Mouse (Mus musculus) liver, embryonic 13.5 days (tissue): ENCODE data around the gene Sec14l5. TPM values are rescaled to one million over a fixed set of nuclear protein-coding genes. Genes with fewer than 3 reads are reported as not detected.

Experiments used
- ATAC-seq: fragments of 200-750 bp; cut with Nextera tagmentation; 2 replicates; pipeline ENCODE4 v1.8.0; 2017; ENCODE audit warnings: low read depth, mild to moderate bottlenecking, moderate number of reproducible peaks, moderate library complexity
- DNase-seq: peaks from one replicate; pipeline ENCODE4 v3.0.0; 2022
- H3K27ac ChIP-seq: fragments of 300-500 bp; sonication (generic); 2 replicates; pipeline ENCODE4 v1.5.1; 2015; ENCODE audit warnings: moderate library complexity, mild to moderate bottlenecking, inconsistent platforms
- H3K27me3 ChIP-seq: fragments of 300-500 bp; sonication (generic); 2 replicates; pipeline ENCODE4 v1.6.1; 2015; ENCODE audit warnings: mild to moderate bottlenecking, inconsistent platforms
- H3K36me3 ChIP-seq: fragments of 300-500 bp; sonication (generic); 2 replicates; pipeline ENCODE4 v1.6.1; 2015; ENCODE audit warnings: mild to moderate bottlenecking, inconsistent platforms
- H3K4me1 ChIP-seq: fragments of 300-500 bp; sonication (generic); replicated peaks from 2 replicates; pipeline ENCODE4 v1.6.1; 2015; ENCODE audit warnings: inconsistent platforms
- H3K4me2 ChIP-seq: fragments of 300-500 bp; sonication (generic); 2 replicates; pipeline ENCODE4 v1.6.1; 2015; ENCODE audit warnings: inconsistent platforms, mild to moderate bottlenecking, moderate library complexity
- H3K4me3 ChIP-seq: fragments of 300-500 bp; sonication (generic); replicated peaks from 2 replicates; pipeline ENCODE4 v1.5.1; 2015; ENCODE audit warnings: mild to moderate bottlenecking, inconsistent platforms
- H3K9ac ChIP-seq: fragments of 300-500 bp; sonication (generic); 2 replicates; pipeline ENCODE4 v1.6.1; 2015; ENCODE audit warnings: mild to moderate bottlenecking, inconsistent platforms
- H3K9me3 ChIP-seq: fragments of 300-500 bp; sonication (generic); replicated peaks from 2 replicates; pipeline ENCODE4 v1.6.1; 2016; ENCODE audit warnings: inconsistent platforms
- whole genome bisulfite sequencing: fragments of 180-500 bp; shearing (Covaris S2); methylation state at CpG from one replicate; pipeline ENCODE4 v1.1.7; 2015; ENCODE audit not compliant: insufficient replicate concordance; 5-methylcytosine and 5-hydroxymethylcytosine counted together
- polyA plus RNA-seq: library from polyadenylated mRNA; unstranded; fragments of >200 nt; fragmentation: Nextera tagmentation; extraction: Ambion mirVana; gene quantifications from 2 replicates; pipeline ENCODE4 v1.2.1, GENCODE M21; 2015

The Sec14l5 gene
- polyA plus RNA-seq, 1 experiment from 2014 or later = not detected

DNA sequence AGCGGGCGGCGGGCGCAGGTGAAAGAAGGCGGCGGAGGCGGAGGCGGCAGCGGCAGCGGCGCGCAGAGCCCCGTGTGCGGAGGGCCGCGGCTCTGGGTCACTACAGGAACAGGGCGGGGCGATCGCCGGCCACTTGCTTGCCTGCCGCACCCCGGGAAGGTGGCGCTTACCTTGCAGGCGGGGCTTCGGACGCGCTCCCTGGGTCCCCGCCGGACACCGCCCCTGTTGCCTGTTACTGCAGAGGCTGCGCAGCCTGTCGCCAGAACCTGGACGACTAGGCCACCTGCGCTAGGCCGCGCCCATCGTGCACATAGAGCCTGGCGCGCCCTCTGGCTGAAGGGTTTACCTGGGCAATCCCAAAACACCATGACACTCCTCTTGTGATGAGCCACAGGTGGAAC is 14.5 kb upstream of the Sec14l5 start, which contains the start of gene Ppl:
Gene Ppl, minus strand, starts transcription at position 21 of the 401 bp plus-strand sequence.
- Histone ChIP-seq H3K27me3 (peaks cover 60% of the 10 kb centered on the region), H3K27ac (no peak within 1 kb of the TSS), H3K9me3 (no peaks in the 10 kb centered on the region), H3K36me3 (no peaks in the 10 kb centered on the region), H3K4me1 (peaks cover 9% of the 10 kb centered on the region; the same call in 1 of the 2 replicates), H3K9ac (no peak within 1 kb of the TSS), H3K4me3 (peak within 1 kb of the TSS; percentile 43), H3K4me2 (peak within 1 kb of the TSS; percentile 50)
- DNase-seq (peak; percentile 14), ATAC-seq (peak; percentile 47)
- WGBS = 1% methylated on average over 39 of the region's 39 CpGs

- no peak overlapping the region for H3K4me2 ChIP-seq
- no peak for ATAC-seq
- H3K27me3 ChIP-seq = peaks cover 47% of the 10 kb centered on the region
- no peaks in the 10 kb centered on the region for H3K36me3 ChIP-seq
- no peak overlapping the region for H3K9ac ChIP-seq
- H3K27ac ChIP-seq = no peak overlapping the region
- no peaks in the 10 kb centered on the region for H3K9me3 ChIP-seq
- H3K4me1 ChIP-seq = peaks cover 9% of the 10 kb centered on the region; the same call in 1 of the 2 replicates
- H3K4me3 ChIP-seq = no peak overlapping the region
- DNase-seq = no peak
- 60% methylated on average over 14 of the region's 14 CpGs for WGBS
Measured at GRCm38 (mm10) chr16:5134623-5135330, 12.1 kb upstream of the Sec14l5 start.

DNA sequence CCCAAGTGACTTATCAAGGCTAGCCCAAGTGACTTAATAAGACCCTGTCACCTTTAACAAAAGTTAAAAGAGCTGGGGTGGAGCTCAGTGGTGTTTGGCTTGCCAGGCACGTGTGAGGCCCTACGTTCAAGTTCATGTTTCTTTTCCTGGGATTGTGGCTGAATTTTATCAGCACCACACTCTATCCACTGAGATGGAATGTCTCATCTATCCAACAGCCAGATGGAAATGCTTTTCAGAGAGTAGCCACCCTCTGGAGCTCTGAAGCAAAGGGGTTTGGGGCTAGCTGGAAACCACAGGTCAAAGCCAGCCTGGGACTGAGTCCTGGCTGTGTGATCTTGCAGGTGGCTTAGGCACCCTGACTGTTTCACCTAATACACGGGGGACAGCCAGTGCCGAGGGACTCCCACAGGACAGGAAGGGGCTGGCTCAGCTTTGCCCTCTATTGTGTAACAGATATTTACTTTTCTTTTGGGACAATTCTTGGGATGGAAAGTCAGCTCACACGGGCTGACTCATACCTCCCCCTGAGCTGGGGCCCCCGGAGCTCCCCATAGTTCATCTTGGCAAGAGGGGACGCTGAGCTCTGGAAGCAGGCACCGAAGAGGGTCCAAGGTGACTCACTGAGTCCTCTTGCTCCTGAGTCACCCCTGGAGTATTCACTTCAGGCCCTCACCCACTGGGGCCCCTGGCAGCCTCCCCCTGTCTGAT is 11.2 kb upstream of the Sec14l5 start:
- H3K9me3 ChIP-seq = no peaks in the 10 kb centered on the region
- peaks cover 9% of the 10 kb centered on the region; the same call in 1 of the 2 replicates for H3K4me1 ChIP-seq
- H3K9ac ChIP-seq = no peak overlapping the region
- no peak overlapping the region for H3K4me3 ChIP-seq
- no peak overlapping the region for H3K4me2 ChIP-seq
- ATAC-seq (peak; percentile 27), DNase-seq (no peak)
- no peak overlapping the region for H3K27ac ChIP-seq
- 51% methylated on average over 8 of the region's 8 CpGs for WGBS
- no peaks in the 10 kb centered on the region for H3K36me3 ChIP-seq
- peaks cover 38% of the 10 kb centered on the region for H3K27me3 ChIP-seq

DNA sequence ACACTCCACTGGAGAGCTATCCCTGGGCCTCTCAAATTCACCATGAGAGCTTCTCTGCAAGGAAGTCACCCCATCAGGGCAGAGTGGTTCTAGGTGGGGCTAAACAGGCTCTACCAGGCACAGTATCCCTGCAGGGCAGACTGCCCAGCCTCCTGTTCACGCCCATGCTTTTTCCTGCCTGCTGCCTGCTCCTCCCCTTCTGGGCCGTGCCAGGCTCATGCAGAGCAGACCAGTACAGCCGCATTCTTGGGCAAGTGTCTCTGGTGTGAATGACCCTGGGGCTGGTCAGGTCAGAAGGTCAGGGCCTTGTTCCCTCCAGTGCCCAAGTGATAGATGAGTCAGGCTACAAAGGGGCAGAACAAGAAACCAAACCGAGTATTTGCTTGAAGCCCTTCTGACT is 10.4 kb upstream of the Sec14l5 start:
- Histone ChIP-seq H3K27ac (no peak overlapping the region), H3K36me3 (no peaks in the 10 kb centered on the region), H3K9ac (no peak overlapping the region), H3K4me2 (no peak overlapping the region), H3K4me1 (peaks cover 9% of the 10 kb centered on the region; the same call in 1 of the 2 replicates), H3K27me3 (peaks cover 30% of the 10 kb centered on the region), H3K4me3 (no peak overlapping the region), H3K9me3 (no peaks in the 10 kb centered on the region)
- ATAC-seq = peak; percentile 11; the same call in 1 of the 2 replicates
- 40% methylated on average over 4 of the region's 4 CpGs for WGBS
- DNase-seq = no peak

GRCm38 (mm10) chr16:5137006-5137540 is 9.8 kb upstream of the Sec14l5 start:
- no peak overlapping the region for H3K27ac ChIP-seq
- H3K4me1 ChIP-seq = peaks cover 9% of the 10 kb centered on the region; the same call in 1 of the 2 replicates
- no peak overlapping the region for H3K4me2 ChIP-seq
- H3K4me3 ChIP-seq = no peak overlapping the region
- no peak overlapping the region for H3K9ac ChIP-seq
- peaks cover 24% of the 10 kb centered on the region for H3K27me3 ChIP-seq
- WGBS = 65% methylated on average over 12 of the region's 12 CpGs
- no peaks in the 10 kb centered on the region for H3K36me3 ChIP-seq
- no peak for ATAC-seq
- H3K9me3 ChIP-seq = no peaks in the 10 kb centered on the region
- DNase-seq = no peak

GRCm38 (mm10) chr16:5139741-5140140 is 7.2 kb upstream of the Sec14l5 start:
- no peak overlapping the region for H3K4me2 ChIP-seq
- H3K4me1 ChIP-seq = peaks cover 9% of the 10 kb centered on the region; the same call in 1 of the 2 replicates
- ATAC-seq = no peak
- no peak overlapping the region for H3K27ac ChIP-seq
- no peaks in the 10 kb centered on the region for H3K9me3 ChIP-seq
- H3K9ac ChIP-seq = no peak overlapping the region
- WGBS = 67% methylated on average over 4 of the region's 4 CpGs
- H3K4me3 ChIP-seq = no peak overlapping the region
- H3K27me3 ChIP-seq = peaks cover under 1% of the 10 kb centered on the region; the same call in 1 of the 2 replicates
- DNase-seq = no peak
- no peaks in the 10 kb centered on the region for H3K36me3 ChIP-seq

DNA sequence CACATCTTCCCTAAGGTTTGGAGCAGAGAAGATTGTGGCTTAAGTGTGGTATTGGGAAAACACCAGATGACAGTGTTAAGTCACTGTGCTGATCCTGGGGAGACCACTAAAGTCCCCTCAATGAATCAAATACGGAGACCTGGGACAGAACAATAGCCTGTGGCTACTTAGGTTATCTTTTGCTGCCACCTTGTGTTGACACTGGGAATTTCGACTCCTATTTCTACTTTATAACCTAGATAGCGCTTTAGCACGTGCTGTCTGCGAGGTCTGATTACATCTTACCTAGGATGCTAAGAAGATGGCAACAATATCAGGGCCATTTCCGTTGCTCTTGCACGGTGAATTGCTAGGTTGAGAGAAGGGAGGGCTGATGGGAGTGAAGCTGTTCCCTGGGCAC is 1.3 kb upstream of the Sec14l5 start:
- ATAC-seq (no peak), DNase-seq (peak; percentile 36)
- Histone ChIP-seq H3K9me3 (no peaks in the 10 kb centered on the region), H3K4me1 (peaks cover 17% of the 10 kb centered on the region), H3K4me3 (no peak overlapping the region), H3K27ac (no peak overlapping the region), H3K4me2 (no peak overlapping the region), H3K36me3 (no peaks in the 10 kb centered on the region), H3K27me3 (peaks cover 27% of the 10 kb centered on the region), H3K9ac (no peak overlapping the region)
- 1% methylated on average over 7 of the region's 7 CpGs for WGBS

- no peak overlapping the region for H3K27ac ChIP-seq
- peak overlapping the region; percentile 35 for H3K4me3 ChIP-seq
- WGBS = 2% methylated on average over 26 of the region's 26 CpGs
- ATAC-seq (peak; percentile 89), DNase-seq (peak; percentile 62)
- peak overlapping the region; percentile 62 for H3K4me2 ChIP-seq
- H3K9me3 ChIP-seq = no peaks in the 10 kb centered on the region
- peaks cover 17% of the 10 kb centered on the region for H3K4me1 ChIP-seq
- no peaks in the 10 kb centered on the region for H3K36me3 ChIP-seq
- H3K27me3 ChIP-seq = peaks cover 28% of the 10 kb centered on the region
- H3K9ac ChIP-seq = no peak overlapping the region
Measured at GRCm38 (mm10) chr16:5146367-5147036, 407 bp upstream of the Sec14l5 start.

GRCm38 (mm10) chr16:5150544-5150943 is 3.6 kb downstream of the Sec14l5 start:
- no peak for DNase-seq
- no peak overlapping the region for H3K27ac ChIP-seq
- 66% methylated on average over 10 of the region's 10 CpGs for WGBS
- no peaks in the 10 kb centered on the region for H3K36me3 ChIP-seq
- H3K4me1 ChIP-seq = peaks cover 17% of the 10 kb centered on the region
- no peak overlapping the region for H3K9ac ChIP-seq
- ATAC-seq = no peak
- no peak overlapping the region for H3K4me3 ChIP-seq
- no peaks in the 10 kb centered on the region for H3K9me3 ChIP-seq
- H3K4me2 ChIP-seq = no peak overlapping the region
- peaks cover 28% of the 10 kb centered on the region for H3K27me3 ChIP-seq

GRCm38 (mm10) chr16:5153299-5154026 is 6.6 kb downstream of the Sec14l5 start:
- DNase-seq (no peak), ATAC-seq (no peak)
- H3K9ac ChIP-seq = no peak overlapping the region
- no peak overlapping the region for H3K4me2 ChIP-seq
- 56% methylated on average over 6 of the region's 6 CpGs for WGBS
- no peaks in the 10 kb centered on the region for H3K9me3 ChIP-seq
- no peaks in the 10 kb centered on the region for H3K36me3 ChIP-seq
- H3K27me3 ChIP-seq = peaks cover 11% of the 10 kb centered on the region; the same call in 1 of the 2 replicates
- no peaks in the 10 kb centered on the region for H3K4me1 ChIP-seq
- H3K27ac ChIP-seq = no peak overlapping the region
- H3K4me3 ChIP-seq = no peak overlapping the region
